Mouse (Mus musculus) forelimb bud, embryonic 11.5 days (tissue): ENCODE measurements around the gene Gpx1.
"Not testable (repeated sequence)": the region's sequence is repeated elsewhere in the genome, so short reads cannot be mapped to it uniquely, and the experiment has no call there.

Source experiments
- DNase-seq: peaks from one replicate; pipeline ENCODE4 v3.0.0-alpha.2; 2012; ENCODE audit warnings: low read depth, low spot score

The Gpx1 gene

DNA sequence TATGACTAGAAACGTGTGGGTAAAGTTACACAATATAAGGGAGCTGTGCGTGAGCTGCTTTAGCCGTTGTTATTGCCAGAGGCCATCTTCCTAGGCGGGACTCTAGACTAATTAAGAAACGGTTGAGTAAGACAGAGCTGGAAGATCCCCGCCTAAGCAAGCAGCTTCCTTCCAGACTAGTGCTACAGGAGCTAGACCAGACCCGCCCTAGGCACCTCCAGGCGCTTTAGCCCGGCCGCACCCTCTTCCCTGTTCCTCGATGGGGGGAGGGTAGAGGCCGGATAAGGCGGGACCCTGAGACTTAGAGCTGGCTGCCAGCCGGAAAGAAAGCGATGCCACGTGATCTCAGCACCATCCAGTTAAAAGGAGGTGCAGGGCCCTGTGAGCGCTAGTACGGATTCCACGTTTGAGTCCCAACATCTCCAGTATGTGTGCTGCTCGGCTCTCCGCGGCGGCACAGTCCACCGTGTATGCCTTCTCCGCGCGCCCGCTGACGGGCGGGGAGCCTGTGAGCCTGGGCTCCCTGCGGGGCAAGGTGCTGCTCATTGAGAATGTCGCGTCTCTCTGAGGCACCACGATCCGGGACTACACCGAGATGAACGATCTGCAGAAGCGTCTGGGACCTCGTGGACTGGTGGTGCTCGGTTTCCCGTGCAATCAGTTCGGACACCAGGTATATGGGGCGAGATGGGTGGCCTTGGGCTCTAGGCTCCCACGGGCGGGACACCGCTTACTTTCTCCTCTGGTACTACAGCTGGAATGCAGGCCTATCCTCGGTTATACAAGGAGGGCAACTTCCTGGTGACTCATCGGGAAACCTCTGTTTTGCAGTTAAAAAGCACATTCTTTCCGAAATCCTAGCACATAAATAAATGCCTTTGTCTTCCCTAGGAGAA, at the start of gene Gpx1:
TSS of gene Gpx1 (plus strand) at position 18 of the 896 bp plus-strand sequence.
- peak; percentile 94 for DNase-seq

GRCm38 (mm10) chr9:108289347-108289746, 49.4 kb upstream of the Gpx1 start:
- no peak for DNase-seq

GRCm38 (mm10) chr9:108290016-108290750, 48.5 kb upstream of the Gpx1 start, which contains the start of gene Nicn1:
TSS of gene Nicn1 (plus strand) at chr9:108290429.
- DNase-seq: peak; percentile 94

DNA sequence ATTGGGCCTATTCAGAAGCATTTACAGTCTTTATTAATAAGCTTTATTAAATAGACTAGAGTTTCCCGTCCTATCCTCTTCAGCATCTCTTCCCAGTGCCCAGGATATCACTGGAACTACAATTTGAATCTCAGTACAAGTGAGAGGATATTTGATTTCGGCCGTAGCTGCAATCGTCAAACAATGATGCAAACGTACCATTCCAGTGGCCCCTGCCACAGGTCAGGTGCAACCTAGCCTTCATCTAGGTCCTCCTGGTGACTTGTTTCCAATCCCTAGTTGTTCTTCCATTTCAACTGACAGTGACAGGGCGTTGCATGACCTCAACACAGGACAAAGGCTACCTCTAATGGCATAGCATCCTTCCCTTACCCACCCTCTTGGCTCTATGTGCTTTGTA, 47.9 kb upstream of the Gpx1 start:
- no peak for DNase-seq

GRCm38 (mm10) chr9:108296453-108297355, 42.0 kb upstream of the Gpx1 start, which contains the start of gene Amt:
TSS of gene Amt (plus strand) at chr9:108296853.
- DNase-seq: peak; percentile 48

- DNase-seq: no peak
Observed at GRCm38 (mm10) chr9:108301853-108302252, 36.9 kb upstream of the Gpx1 start.

DNA sequence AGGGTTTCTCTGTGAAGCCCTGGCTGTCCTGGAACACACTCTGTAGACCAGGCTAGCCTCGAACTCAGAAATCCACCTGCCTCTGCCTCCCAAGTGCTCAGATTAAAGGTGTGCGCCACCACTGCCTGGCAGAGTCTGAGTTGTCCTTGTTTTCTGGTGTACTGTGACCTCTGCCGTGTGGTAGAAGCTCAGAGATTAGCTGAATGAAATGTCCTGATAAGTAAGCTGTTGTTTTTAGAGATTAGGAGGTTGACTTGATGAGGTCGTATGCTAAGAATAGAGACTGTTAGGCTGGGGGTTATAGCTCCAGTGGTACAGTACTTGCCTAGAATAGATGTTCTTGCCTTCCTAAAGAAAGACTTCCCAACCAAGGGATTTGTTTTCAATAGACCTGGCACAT, 34.0 kb upstream of the Gpx1 start:
- DNase-seq: no peak

- DNase-seq: no peak
Observed at GRCm38 (mm10) chr9:108305170-108305569, 33.5 kb upstream of the Gpx1 start.

DNA sequence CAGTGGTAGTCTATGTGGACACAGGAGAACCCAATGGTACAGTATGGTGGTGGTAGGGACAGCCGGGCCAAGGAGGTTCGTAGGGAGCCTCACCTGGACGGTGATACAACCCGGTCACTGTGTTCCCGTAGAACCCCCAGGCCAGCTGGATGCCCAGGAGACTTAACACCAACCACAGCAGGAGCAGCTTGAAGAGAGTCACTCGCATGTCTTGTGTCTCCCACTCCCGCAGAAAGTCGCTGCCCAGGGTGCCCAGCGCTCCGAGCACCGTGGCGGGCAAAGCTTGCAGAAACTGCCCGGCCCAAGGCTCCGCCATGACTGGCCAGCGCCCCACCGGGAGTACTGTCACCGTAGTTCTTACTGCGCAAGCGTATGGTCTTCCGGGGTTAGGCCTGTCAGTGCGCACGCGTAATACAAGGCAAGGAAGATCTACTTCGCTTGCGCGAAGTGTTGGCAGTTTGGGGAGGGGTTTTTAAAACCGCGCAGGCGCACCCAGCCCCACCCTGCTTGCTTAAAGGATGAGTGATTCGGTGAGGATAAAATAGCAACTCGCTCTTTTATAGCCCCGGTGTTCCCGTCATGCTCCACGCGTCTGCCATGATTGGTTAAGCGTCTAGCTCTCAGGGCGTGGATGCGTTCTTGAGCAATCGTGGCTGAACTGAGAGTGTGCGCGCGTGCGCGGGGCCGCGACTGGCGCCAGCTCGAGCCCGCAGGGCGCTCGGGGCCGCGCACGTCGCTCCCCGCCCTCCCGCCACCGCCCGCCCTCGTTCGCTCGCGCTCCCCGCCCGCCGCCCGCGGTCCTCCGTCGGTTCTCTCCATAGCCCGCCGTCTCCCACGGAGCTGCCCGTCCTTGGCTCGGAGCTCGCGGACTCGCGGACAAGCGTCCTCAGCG, 32.8 kb upstream of the Gpx1 start, which contains the start of the genes Rhoa and Tcta:
TSS of gene Rhoa (plus strand) at position 501 of the 892 bp plus-strand sequence.
TSS of gene Tcta (minus strand) at position 532 of the 892 bp plus-strand sequence.
- DNase-seq: peak; percentile 100

DNA sequence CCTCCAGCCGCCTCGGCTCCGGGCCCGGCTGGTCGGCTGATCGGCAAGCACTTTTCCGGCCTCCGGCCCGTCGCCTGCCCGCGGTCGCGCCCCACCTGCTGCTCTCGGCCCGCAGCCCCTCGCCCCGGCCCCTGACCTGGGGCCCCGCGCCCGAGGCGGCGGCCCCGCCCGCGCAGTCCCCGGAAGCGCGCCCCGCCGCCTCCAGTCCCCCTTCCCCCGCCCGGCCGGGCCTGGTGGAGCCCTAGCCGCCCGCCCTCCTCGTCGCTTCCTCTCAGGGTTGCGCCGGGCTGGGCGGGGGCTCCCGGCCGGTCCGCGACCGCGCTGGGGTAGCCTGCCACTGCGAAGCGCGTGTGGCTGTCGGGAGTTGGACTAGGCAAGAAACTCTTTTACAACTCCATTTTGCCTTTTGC, 32.1 kb upstream of the Gpx1 start:
- DNase-seq: peak; percentile 38

DNA sequence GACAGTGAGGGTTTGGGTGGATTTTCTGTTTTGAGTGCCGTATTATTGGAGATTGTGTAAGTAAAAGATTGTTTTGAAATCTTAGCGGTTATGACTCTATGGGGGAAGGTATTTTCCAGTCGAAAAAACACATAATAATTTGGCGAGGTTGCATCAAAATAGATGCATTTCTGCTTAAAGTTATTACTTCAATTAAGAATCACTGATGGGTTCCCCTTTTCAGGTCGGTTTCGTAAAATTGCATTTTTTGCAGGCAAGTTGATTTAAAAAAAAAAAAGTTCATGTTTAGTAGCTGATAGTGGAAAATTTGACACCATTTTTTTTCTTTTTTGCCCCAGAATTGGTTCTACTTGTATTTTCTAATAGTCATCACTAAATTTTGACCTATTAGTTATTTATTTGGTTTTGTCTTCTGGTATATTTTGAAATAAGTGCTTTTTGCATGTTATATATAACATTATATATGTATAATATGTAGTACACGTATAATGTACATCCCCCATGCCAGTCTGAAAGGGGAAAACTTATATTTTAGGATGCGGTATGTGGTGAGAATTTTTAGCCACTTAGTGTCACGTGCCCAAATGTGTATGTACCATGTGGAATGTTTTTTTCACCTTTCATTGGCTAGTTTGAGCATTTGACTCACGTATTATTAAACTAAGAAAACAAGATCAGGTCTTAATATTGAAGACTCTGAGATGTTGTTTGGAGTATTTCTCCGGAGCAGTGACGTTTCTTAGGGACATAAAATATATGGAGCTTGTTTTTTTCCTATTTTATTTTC, 31.5 kb upstream of the Gpx1 start:
- DNase-seq: no peak

DNA sequence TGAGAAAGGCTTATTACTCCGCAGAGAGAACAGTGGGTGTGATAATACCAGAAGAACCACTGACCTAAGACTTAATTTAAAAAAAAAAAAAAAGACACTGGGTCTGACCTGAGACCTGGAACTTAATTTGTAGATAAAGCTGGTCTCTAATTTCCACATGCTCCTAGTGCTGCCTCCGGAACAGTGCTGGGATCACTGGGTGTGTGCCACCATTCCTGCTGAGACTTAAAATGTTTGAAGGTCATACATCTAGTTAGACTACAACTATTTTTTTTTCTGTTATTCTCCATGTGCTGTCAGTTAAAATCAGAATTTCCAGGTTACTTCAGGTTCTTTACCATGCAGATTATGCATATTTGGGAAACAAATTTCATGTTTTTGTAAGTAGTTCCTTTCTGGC, 30.6 kb upstream of the Gpx1 start:
- DNase-seq: no peak

DNA sequence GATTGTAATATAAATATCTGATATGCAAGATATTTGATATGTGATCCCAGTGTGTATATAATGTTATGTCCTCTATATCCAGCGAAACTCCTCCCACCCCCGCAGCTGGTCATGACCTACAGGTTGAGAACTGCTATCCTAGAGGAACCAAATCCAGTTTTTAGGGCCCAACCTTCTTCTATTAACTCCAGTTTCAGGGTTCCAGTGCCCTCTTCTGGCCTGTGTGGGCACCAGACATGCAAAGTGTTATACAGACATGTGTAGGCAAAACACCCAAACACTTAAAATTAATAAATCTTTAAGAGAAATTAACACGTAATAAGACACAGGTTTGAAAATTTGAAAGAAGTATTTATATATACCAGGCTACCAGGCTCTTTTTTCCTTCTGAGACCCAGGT, 21.1 kb upstream of the Gpx1 start:
- DNase-seq: no peak

DNA sequence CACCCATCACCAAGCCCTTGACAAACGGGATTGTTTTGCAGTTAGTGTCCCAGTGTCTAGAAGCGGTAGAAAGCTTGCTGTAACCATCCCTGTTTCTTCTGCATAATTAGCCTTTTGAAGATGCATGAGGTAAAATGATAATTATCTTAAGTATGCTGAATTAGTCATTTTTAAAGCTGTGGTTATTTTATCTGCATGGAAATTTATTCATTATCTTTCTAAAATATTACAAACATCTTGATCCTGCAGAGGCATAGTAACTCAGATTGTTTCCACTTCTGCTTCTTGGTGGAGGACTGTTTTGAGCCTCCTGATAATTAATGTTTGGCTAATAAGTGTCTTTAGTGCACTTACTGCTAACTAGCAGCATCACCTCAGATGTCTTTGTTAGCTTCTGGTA, 20.2 kb upstream of the Gpx1 start:
- no peak for DNase-seq

DNA sequence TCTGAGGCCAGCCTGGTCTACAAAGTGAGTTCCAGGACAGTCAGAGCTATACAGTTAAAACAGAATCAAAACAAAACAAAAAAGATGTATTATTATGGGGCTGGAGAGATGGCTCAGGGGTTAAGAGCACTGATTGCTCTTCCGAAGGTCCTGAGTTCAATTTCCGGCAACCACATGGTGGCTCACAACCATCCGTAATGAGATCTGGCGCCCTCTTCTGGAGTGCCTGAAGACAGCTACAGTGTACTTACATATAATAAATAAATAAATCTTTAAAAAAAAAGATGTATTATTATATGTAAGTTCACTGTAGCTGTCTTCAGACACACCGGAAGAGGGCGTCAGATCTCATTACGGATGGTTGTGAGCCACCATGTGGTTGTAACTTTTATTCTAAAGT, 16.6 kb upstream of the Gpx1 start:
- DNase-seq: not testable (repeated sequence)

GRCm38 (mm10) chr9:108324784-108325183, 13.9 kb upstream of the Gpx1 start:
- no peak for DNase-seq

GRCm38 (mm10) chr9:108325811-108326210, 12.9 kb upstream of the Gpx1 start:
- DNase-seq: no peak

DNA sequence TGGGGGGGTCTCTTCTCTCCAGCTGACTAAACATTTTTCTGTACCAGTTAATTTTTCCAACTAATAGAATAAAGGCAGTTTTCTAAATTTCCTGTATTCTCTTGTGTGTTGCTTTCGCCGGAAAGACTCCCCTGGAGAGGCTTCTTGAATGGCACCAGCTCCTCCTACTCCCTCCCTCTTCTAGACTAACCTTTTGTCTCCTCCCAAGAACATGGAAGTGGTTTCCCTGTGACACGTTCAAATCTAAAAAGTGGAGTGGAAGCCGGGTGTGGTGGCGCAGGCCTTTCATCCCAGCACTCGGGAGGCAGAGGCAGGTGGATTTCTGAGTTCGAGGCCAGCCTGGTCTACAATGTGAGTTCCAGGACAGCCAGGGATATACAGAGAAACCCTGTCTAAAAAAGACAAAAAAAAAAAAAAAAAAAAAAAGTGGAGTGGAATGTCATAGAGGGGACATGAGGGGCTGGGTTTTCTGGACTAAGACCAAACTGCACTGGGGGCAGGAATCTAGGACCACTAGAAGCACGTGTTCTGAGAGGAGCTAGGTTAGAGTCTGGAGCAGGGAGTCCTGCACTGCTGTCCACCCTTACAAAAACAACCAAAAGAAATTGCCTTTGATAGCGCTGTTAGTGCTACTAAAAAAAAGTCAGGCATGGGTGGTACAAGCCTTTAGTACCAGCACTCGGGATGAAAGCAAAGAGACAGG, 704 bp upstream of the Gpx1 start:
- DNase-seq: no peak

GRCm38 (mm10) chr9:108338551-108338885, 185 bp upstream of the Gpx1 start:
- DNase-seq: no peak
